Mouse (Mus musculus): ENCODE measurements around the gene Chit1.

Chit1 gene

DNA sequence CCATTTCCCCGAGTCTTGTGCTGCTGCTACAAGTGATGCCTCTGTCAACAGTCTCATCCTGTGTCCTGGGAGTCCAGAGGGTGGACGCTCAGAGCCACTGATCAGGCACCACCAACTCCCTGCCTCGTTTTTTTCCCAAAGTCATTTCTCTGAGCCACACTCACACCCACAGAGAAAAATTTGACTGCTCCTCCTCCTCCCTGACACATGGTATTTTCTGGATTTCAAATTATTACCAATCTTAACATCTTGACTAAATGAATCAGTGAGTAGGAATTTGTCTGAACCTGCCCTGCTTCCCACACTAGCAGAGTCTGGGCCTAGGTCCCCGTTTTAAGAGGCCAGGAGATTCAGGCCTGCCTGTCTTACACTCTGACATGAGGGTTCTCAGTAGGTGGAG, 81.0 kb downstream of the Chit1 start:
- DNase-seq, result no peak

DNA sequence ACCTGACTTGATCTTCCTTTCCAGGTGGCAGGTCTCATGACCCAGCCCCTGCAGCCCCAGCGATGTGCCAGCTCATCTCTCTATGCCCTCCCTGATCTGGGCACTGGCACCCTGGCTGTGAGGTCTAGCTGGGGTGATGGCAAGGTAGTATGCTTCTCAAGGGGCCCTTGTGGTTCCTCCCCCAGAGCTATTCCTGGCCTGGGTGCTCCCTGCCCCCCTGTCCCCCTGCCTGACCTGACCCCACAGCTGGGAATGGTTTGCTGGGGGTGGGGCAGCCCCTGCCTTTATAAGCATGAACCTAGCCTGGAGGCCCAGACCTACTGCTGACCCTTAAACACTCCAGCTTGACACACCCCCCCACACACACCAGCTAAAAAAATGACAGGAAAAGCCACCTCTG, 82.1 kb downstream of the Chit1 start, which contains the start of gene Mybph:
Mybph (plus strand) TSS at position 323 of the 400 bp plus-strand sequence.
- no peak for DNase-seq

DNA sequence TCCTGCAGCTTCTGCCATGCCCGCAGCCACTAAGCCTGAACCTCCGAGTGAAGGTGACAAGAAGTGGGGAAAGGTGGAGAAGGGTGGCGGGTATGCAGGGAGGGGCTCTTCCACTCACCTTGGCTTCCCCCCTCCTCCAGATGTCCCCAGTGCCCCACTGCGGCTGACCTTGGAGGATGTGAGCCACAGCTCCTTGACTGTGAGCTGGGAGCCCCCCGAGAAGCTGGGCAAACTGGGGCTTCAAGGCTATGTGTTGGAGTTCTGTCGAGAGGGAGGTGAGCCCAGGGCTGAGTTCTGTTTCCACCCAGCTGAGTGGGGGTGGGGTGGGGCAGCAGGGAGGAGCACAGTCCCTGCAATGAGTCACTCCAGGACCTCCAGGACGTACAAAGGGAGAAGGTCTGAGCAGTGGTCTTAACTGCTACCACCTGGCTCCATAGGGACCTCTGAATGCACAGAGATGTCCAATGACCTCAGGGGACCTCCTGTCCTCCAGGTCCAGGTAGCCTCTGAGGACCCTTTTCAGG, 82.7 kb downstream of the Chit1 start:
- no peak for DNase-seq

DNA sequence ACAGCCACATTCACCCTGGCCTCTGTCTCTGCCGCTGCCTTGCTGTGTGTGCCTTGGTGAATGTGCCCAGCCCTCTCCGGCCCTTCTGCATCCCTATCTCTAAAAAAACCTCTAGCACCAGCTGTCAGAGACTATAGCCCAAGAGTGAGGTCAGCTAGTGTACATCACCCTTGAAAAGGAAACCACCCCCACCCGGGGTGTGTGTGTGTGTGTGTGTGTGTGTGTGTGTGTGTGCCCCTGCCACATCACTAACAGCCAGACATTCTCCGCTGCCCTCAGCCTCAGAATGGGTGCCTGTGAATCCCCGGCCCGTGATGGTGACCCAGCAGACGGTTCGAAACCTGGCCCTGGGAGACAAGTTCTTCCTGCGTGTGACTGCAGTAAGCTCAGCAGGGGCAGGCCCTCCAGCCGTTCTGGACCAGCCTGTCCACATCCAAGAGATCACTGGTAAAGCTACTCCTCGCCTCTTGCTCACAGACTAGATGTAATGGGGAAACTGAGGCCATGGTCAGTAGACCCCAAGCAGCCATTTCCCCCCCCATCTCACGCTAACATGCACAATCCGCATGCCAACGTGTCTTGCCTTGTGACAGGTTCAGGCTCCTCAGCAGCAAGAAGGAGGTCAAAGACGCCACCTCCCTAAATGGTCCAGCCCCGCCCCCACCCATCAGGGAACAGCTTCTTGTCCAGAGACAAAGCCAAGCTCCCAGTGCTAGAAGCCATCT, 83.4 kb downstream of the Chit1 start:
- no peak for DNase-seq

- DNase-seq, result no peak
Measured at GRCm38 (mm10) chr1:134195117-134195516, 84.1 kb downstream of the Chit1 start.

- peak; percentile 4 for DNase-seq
Measured at GRCm38 (mm10) chr1:134195571-134195970, 84.5 kb downstream of the Chit1 start.

DNA sequence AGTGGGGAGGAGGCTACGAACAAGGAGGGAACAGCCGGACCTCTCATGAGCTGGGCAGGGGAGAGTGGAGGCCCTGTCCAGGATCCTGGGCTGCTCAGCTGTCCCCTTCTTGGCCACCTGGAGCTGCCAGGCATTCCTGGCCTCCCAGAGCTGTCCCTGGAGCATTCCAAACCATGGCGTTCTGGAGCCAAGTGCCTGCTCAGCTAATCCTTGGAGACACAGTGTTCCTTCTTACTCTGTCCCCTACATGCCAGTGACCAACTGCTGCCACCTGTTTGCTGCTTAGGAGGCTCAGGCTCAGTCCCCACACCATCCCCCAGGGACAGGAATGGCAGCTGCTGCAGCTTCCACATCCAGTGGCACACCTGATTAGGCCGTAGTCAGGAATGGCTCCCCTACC, 84.9 kb downstream of the Chit1 start:
- DNase-seq, result no peak

DNA sequence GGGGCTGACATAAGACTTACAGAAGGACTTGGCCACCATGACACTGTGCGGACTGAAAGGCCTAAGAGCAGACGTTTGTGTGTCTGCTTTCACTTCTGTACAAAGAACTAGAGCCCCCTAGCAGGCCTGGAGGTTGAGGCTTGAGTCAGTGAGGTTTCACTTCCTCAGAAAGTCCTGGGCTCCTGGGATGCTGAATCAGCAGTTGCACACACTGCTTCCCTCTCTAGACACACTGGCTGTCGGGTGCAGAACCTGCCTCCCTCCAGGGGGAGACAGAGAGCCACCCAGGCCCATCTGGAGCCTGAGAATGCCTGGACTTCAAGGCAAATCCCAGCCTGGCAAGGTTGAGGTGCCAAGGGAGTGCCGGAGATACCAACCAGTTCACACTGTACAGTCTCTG, 85.3 kb downstream of the Chit1 start:
- DNase-seq, result peak; percentile 54

GRCm38 (mm10) chr1:134197325-134197982, 86.4 kb downstream of the Chit1 start:
- no peak for DNase-seq

- DNase-seq, result no peak
Measured at GRCm38 (mm10) chr1:134198197-134198995, 87.4 kb downstream of the Chit1 start.

- no peak for DNase-seq
Measured at GRCm38 (mm10) chr1:134200481-134200880, 89.4 kb downstream of the Chit1 start.
